Mouse (Mus musculus): ENCODE results near the gene Proser3. TPM values are rescaled to one million over a fixed set of nuclear protein-coding genes. Genes with fewer than 3 reads are reported as not detected.

The Proser3 gene
- polyA plus RNA-seq, 1 experiment from 2014 or later, result 6.2 TPM

GRCm38 (mm10) chr7:30563906-30564280 is 11.8 kb upstream of the Proser3 start:
- H3K9me3 ChIP-seq (replicated peaks; ENCODE audit: control insufficient read depth, low read length), result no peaks in the 10 kb centered on the region
- H3K4me1 ChIP-seq (ENCODE audit: control insufficient read depth, insufficient read depth, low read length), result peaks cover 5% of the 10 kb centered on the region
- DNase-seq (ENCODE audit: low spot score) (no peak), ATAC-seq (no peak)
- peak overlapping the region; percentile 76 for H3K9ac ChIP-seq (ENCODE audit: low read length)
- 22% methylated on average over 6 of the region's 6 CpGs for WGBS
- peak overlapping the region; percentile 76 for H3K4me3 ChIP-seq (ENCODE audit: low read depth, low read length)
- H3K27me3 ChIP-seq (replicated peaks; ENCODE audit: control insufficient read depth, insufficient read depth, low read length), result no peaks in the 10 kb centered on the region
- H3K4me2 ChIP-seq (ENCODE audit: low read length), result peak overlapping the region; percentile 71
- H3K36me3 ChIP-seq (ENCODE audit: control insufficient read depth, insufficient read depth, low read length), result peaks cover 46% of the 10 kb centered on the region
- H3K27ac ChIP-seq (ENCODE audit: low read depth, low read length), result 0 out of 2 replicates have a peak overlapping the region, but pooled peaks have one; percentile 91

GRCm38 (mm10) chr7:30563117-30563905 is 11.2 kb upstream of the Proser3 start, which contains the start of the genes U2af1l4, Gm49396 and Psenen:
U2af1l4 (plus strand) TSS chr7:30563301.
Gm49396 (plus strand) TSS chr7:30563344.
Psenen (minus strand) TSS chr7:30563627.
- Histone ChIP-seq H3K9me3 (replicated peaks; ENCODE audit: control insufficient read depth, low read length) (no peaks in the 10 kb centered on the region), H3K27ac (ENCODE audit: low read depth, low read length) (peak within 1 kb of the TSS; percentile 91), H3K9ac (ENCODE audit: low read length) (peak within 1 kb of the TSS; percentile 76), H3K36me3 (ENCODE audit: control insufficient read depth, insufficient read depth, low read length) (peaks cover 40% of the 10 kb centered on the region), H3K4me1 (ENCODE audit: control insufficient read depth, insufficient read depth, low read length) (peaks cover 11% of the 10 kb centered on the region), H3K4me2 (ENCODE audit: low read length) (peak within 1 kb of the TSS; percentile 79), H3K27me3 (replicated peaks; ENCODE audit: control insufficient read depth, insufficient read depth, low read length) (no peaks in the 10 kb centered on the region), H3K4me3 (ENCODE audit: low read depth, low read length) (peak within 1 kb of the TSS; percentile 76)
- ATAC-seq, result peak; percentile 90
- peak; percentile 100 for DNase-seq (ENCODE audit: low spot score)
- under 1% methylated on average over 45 of the region's 45 CpGs for WGBS

- peak overlapping the region; percentile 76 for H3K4me3 ChIP-seq (ENCODE audit: low read depth, low read length)
- H3K4me1 ChIP-seq (ENCODE audit: control insufficient read depth, insufficient read depth, low read length), result peaks cover 13% of the 10 kb centered on the region
- H3K36me3 ChIP-seq (ENCODE audit: control insufficient read depth, insufficient read depth, low read length), result peaks cover 35% of the 10 kb centered on the region
- H3K9ac ChIP-seq (ENCODE audit: low read length), result peak overlapping the region; percentile 61
- ATAC-seq (peak; percentile 11), DNase-seq (ENCODE audit: low spot score) (peak; percentile 20)
- no peaks in the 10 kb centered on the region for H3K27me3 ChIP-seq (replicated peaks; ENCODE audit: control insufficient read depth, insufficient read depth, low read length)
- peak overlapping the region; percentile 79 for H3K4me2 ChIP-seq (ENCODE audit: low read length)
- 1% methylated on average over 27 of the region's 27 CpGs for WGBS
- H3K9me3 ChIP-seq (replicated peaks; ENCODE audit: control insufficient read depth, low read length), result no peaks in the 10 kb centered on the region
- H3K27ac ChIP-seq (ENCODE audit: low read depth, low read length), result no peak overlapping the region
These were observed 10.5 kb upstream of the Proser3 start for GRCm38 (mm10) chr7:30562526-30563116.

- Histone ChIP-seq H3K9me3 (replicated peaks; ENCODE audit: control insufficient read depth, low read length) (no peaks in the 10 kb centered on the region), H3K4me3 (ENCODE audit: low read depth, low read length) (no peak overlapping the region), H3K4me1 (ENCODE audit: control insufficient read depth, insufficient read depth, low read length) (peaks cover 13% of the 10 kb centered on the region), H3K27me3 (replicated peaks; ENCODE audit: control insufficient read depth, insufficient read depth, low read length) (no peaks in the 10 kb centered on the region), H3K36me3 (ENCODE audit: control insufficient read depth, insufficient read depth, low read length) (peaks cover 34% of the 10 kb centered on the region), H3K9ac (ENCODE audit: low read length) (no peak overlapping the region), H3K4me2 (ENCODE audit: low read length) (no peak overlapping the region), H3K27ac (ENCODE audit: low read depth, low read length) (no peak overlapping the region)
- DNase-seq (ENCODE audit: low spot score) (no peak), ATAC-seq (no peak)
- 69% methylated on average over 2 of the region's 2 CpGs for WGBS
These were observed 8.2 kb upstream of the Proser3 start for GRCm38 (mm10) chr7:30560296-30560695.

- H3K9ac ChIP-seq (ENCODE audit: low read length), result peak within 1 kb of the TSS; percentile 77
- peak; percentile 88 for ATAC-seq
- no peaks in the 10 kb centered on the region for H3K9me3 ChIP-seq (replicated peaks; ENCODE audit: control insufficient read depth, low read length)
- H3K4me2 ChIP-seq (ENCODE audit: low read length), result peak within 1 kb of the TSS; percentile 98
- H3K4me3 ChIP-seq (ENCODE audit: low read depth, low read length), result peak within 1 kb of the TSS; percentile 62
- DNase-seq (ENCODE audit: low spot score), result peak; percentile 99
- H3K4me1 ChIP-seq (ENCODE audit: control insufficient read depth, insufficient read depth, low read length), result peaks cover 13% of the 10 kb centered on the region
- H3K36me3 ChIP-seq (ENCODE audit: control insufficient read depth, insufficient read depth, low read length), result peaks cover 34% of the 10 kb centered on the region
- no peak within 1 kb of the TSS; the same call in 1 of the 2 replicates for H3K27ac ChIP-seq (ENCODE audit: low read depth, low read length)
- H3K27me3 ChIP-seq (replicated peaks; ENCODE audit: control insufficient read depth, insufficient read depth, low read length), result no peaks in the 10 kb centered on the region
- under 1% methylated on average over 20 of the region's 20 CpGs for WGBS
These were observed 7.4 kb upstream of the Proser3 start, which contains the start of gene Lin37 for GRCm38 (mm10) chr7:30559443-30559954. Lin37 (minus strand) TSS chr7:30559838.

GRCm38 (mm10) chr7:30558656-30559442 is 6.8 kb upstream of the Proser3 start:
- Histone ChIP-seq H3K4me2 (ENCODE audit: low read length) (peak overlapping the region; percentile 98), H3K27me3 (replicated peaks; ENCODE audit: control insufficient read depth, insufficient read depth, low read length) (no peaks in the 10 kb centered on the region), H3K27ac (ENCODE audit: low read depth, low read length) (no peak overlapping the region; the same call in 1 of the 2 replicates), H3K4me3 (ENCODE audit: low read depth, low read length) (peak overlapping the region; percentile 62), H3K9ac (ENCODE audit: low read length) (peak overlapping the region; percentile 77), H3K9me3 (replicated peaks; ENCODE audit: control insufficient read depth, low read length) (no peaks in the 10 kb centered on the region), H3K4me1 (ENCODE audit: control insufficient read depth, insufficient read depth, low read length) (peaks cover 12% of the 10 kb centered on the region), H3K36me3 (ENCODE audit: control insufficient read depth, insufficient read depth, low read length) (peaks cover 39% of the 10 kb centered on the region)
- ATAC-seq (no peak), DNase-seq (ENCODE audit: low spot score) (no peak)
- 16% methylated on average over 12 of the region's 12 CpGs for WGBS

- WGBS, result 90% methylated on average over 13 of the region's 13 CpGs
- peaks cover 16% of the 10 kb centered on the region for H3K4me1 ChIP-seq (ENCODE audit: control insufficient read depth, insufficient read depth, low read length)
- no peaks in the 10 kb centered on the region for H3K27me3 ChIP-seq (replicated peaks; ENCODE audit: control insufficient read depth, insufficient read depth, low read length)
These were observed 5.9 kb upstream of the Proser3 start for GRCm38 (mm10) chr7:30557901-30558514.

GRCm38 (mm10) chr7:30556894-30557536 is 4.9 kb upstream of the Proser3 start:
- Histone ChIP-seq H3K27me3 (replicated peaks; ENCODE audit: control insufficient read depth, insufficient read depth, low read length) (no peaks in the 10 kb centered on the region), H3K9me3 (replicated peaks; ENCODE audit: control insufficient read depth, low read length) (no peaks in the 10 kb centered on the region), H3K4me3 (ENCODE audit: low read depth, low read length) (no peak overlapping the region), H3K4me1 (ENCODE audit: control insufficient read depth, insufficient read depth, low read length) (peaks cover 17% of the 10 kb centered on the region), H3K27ac (ENCODE audit: low read depth, low read length) (no peak overlapping the region), H3K36me3 (ENCODE audit: control insufficient read depth, insufficient read depth, low read length) (peaks cover 39% of the 10 kb centered on the region), H3K9ac (ENCODE audit: low read length) (no peak overlapping the region), H3K4me2 (ENCODE audit: low read length) (no peak overlapping the region)
- ATAC-seq, result no peak
- DNase-seq (ENCODE audit: low spot score), result no peak
- WGBS, result 94% methylated on average over 18 of the region's 18 CpGs

More at GRCm38 (mm10) chr7:30557901-30558514, 5.9 kb upstream of the Proser3 start:
- H3K36me3 ChIP-seq (ENCODE audit: control insufficient read depth, insufficient read depth, low read length), result peaks cover 39% of the 10 kb centered on the region
- DNase-seq (ENCODE audit: low spot score) (no peak), ATAC-seq (no peak)
- no peaks in the 10 kb centered on the region for H3K9me3 ChIP-seq (replicated peaks; ENCODE audit: control insufficient read depth, low read length)
- peak overlapping the region; percentile 98; the same call in 1 of the 2 replicates for H3K4me2 ChIP-seq (ENCODE audit: low read length)
- H3K4me3 ChIP-seq (ENCODE audit: low read depth, low read length), result no peak overlapping the region
- H3K9ac ChIP-seq (ENCODE audit: low read length), result peak overlapping the region; percentile 17; the same call in 1 of the 2 replicates
- H3K27ac ChIP-seq (ENCODE audit: low read depth, low read length), result no peak overlapping the region
